Mouse (Mus musculus): ENCODE measurements around the gene Slc25a11.
A peak's percentile ranks its signal among the peaks of the same experiment; 100 is the strongest.

Slc25a11 gene

GRCm38 (mm10) chr11:70621972-70622814 lies 25.1 kb downstream of the Slc25a11 start:
- DNase-seq (ENCODE audit: low read depth) = peak; percentile 65

- DNase-seq (ENCODE audit: low read depth) = no peak
These were observed 28.2 kb downstream of the Slc25a11 start, which contains the start of gene Chrne for GRCm38 (mm10) chr11:70619101-70619500. Gene Chrne (minus strand): TSS chr11:70619216.

GRCm38 (mm10) chr11:70615516-70616093 lies 31.7 kb downstream of the Slc25a11 start, which contains the start of gene 4930544D05Rik:
Gene 4930544D05Rik (plus strand): TSS chr11:70615848.
- no peak for DNase-seq (ENCODE audit: low read depth)

GRCm38 (mm10) chr11:70615074-70615473 lies 32.2 kb downstream of the Slc25a11 start:
- DNase-seq (ENCODE audit: low read depth) = peak; percentile 71

GRCm38 (mm10) chr11:70612505-70612904 lies 34.8 kb downstream of the Slc25a11 start:
- no peak for DNase-seq (ENCODE audit: low read depth)

- no peak for DNase-seq (ENCODE audit: low read depth)
These were observed 36.5 kb downstream of the Slc25a11 start for GRCm38 (mm10) chr11:70610752-70611151.

GRCm38 (mm10) chr11:70608381-70609066 lies 38.8 kb downstream of the Slc25a11 start:
- DNase-seq (ENCODE audit: low read depth) = no peak

- DNase-seq (ENCODE audit: low read depth) = no peak
These were observed 39.7 kb downstream of the Slc25a11 start for GRCm38 (mm10) chr11:70607611-70608010.

- no peak for DNase-seq (ENCODE audit: low read depth)
These were observed 40.6 kb downstream of the Slc25a11 start for GRCm38 (mm10) chr11:70606717-70607116.

GRCm38 (mm10) chr11:70605024-70605566 lies 42.2 kb downstream of the Slc25a11 start:
- peak; percentile 70 for DNase-seq (ENCODE audit: low read depth)

GRCm38 (mm10) chr11:70598451-70598953 lies 48.8 kb downstream of the Slc25a11 start:
- DNase-seq (ENCODE audit: low read depth) = no peak

GRCm38 (mm10) chr11:70597301-70597700 lies 50.0 kb downstream of the Slc25a11 start:
- DNase-seq (ENCODE audit: low read depth) = no peak

GRCm38 (mm10) chr11:70596094-70596493 lies 51.2 kb downstream of the Slc25a11 start:
- no peak for DNase-seq (ENCODE audit: low read depth)

GRCm38 (mm10) chr11:70595638-70596037 lies 51.6 kb downstream of the Slc25a11 start:
- no peak for DNase-seq (ENCODE audit: low read depth)

- DNase-seq (ENCODE audit: low read depth) = no peak
These were observed 52.9 kb downstream of the Slc25a11 start for GRCm38 (mm10) chr11:70594253-70594989.

All from c-Kit-positive CD71-positive TER-119-negative erythroid progenitor cells, embryonic 14.5 days (primary cell).